Mouse (Mus musculus): ENCODE measurements at regions not wholly inside any gene's neighbourhood (a gene's known extent, or its start where the extent isn't known, plus 50 kb on each side); places are given as distances from the start of the nearest gene placed in this dataset.
"Not testable (repeated sequence)": the region's sequence is repeated elsewhere in the genome, so short reads cannot be mapped to it uniquely, and the experiment has no call there.

DNA sequence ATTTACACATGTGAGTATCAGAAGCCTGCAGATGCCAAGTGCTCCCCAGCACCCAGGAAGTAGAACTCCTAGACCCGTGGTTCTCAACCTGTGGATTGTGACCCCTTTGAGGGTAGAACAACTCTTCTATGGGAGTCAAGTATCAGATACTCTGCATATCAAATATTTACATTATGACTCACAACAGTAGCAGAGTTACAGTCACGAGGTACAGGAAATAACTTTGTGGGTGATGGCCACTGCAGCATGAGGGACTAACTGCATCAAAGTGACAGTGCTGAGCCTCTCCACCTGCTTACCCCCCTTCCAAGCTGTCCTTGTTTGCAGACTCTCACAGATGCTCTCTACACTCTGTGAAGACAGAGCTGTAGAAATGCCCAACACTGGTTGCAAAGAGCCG, 145.6 kb downstream of the Enc1 start:
- DNase-seq, result no peak

DNA sequence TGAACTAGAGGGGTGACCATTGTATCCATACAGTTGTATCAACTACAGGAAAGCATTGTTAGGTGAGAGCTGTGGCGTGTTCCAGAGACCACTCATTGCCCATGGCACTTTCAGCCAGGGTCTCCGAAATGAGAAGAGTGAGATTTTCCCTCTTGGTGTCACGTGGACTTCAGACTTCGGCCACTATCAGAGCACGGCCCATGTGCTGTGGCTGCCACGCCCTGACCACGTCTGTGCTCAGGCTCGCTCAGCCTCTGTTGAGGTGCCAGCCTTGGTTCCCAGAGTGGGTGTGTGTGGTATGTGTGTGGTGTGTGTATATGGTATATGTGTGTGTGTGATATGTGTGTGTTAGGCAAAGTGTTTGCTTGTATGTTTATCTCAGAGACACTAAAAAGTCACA, 144.6 kb downstream of the Enc1 start:
- DNase-seq, result no peak

DNA sequence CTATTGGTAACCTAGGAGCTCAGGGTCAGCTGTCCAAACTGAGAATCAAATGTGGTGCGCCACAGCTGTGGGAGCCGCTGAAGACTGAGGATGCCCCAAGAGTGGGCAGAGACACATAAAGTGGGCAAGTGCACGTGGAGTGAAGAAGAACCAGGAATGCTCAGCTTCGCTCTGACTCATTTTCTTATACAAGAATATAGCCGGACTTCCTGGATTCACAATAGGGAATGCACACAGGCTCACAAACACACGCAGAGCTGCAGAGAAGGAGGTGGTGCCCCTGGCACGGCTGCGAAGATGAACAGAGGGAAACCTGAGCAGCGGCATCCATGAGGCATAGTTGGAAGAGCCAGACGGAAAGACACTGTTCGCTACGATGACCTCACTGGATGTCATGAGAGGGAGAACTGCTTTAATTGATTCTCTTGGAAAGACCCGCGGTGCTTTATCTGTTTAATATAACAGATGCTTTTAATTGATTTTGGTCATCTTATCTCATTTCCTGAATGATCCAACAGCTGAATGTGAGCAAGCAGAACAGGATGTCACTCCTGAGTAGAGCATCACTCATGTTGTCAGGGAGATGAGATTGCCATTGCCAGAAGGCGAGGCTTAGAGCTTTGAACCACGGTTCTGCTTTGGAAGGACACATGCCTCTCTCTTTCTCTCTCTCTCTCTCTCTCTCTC, 143.3 kb downstream of the Enc1 start:
- no peak for DNase-seq

DNA sequence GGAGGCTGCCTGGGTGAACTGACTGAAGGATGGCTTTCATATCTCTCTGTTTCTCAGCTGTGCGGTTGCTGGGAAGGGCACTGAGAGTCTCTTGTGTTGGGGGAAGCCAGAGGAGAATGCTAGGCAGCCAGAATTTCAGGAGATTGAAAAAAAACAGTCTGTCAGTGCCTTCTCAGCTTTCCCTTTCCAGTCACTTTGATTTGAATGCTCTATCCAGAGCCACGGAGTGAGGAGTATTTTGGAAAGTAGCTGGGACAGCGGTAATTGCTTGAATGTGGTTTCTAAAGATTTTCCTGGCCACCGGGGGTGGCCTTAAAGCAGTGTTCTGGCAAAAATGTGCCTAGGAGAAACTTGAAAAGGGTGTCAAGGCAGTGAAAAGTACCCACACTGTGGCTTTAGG, 142.4 kb downstream of the Enc1 start:
- no peak for DNase-seq

DNA sequence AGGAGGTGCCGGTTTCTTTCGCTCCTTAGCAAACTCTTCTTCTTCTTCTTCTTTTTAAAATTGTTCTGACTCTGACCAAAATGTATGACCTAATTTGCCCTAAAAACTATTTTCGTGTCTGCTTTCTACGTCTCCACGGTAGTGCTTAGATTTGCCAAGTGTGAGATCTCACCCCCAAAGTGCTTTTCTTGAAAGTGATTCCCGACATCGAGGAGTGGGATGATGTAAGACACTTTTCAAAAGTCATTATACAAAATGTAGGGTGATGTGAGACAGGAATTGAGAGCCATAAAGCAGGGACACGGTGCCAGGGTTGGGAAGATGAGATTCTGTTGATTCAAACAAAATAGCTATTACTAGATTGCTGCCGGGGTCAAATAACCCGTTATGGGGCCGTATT, 139.5 kb downstream of the Enc1 start:
- no peak for DNase-seq

DNA sequence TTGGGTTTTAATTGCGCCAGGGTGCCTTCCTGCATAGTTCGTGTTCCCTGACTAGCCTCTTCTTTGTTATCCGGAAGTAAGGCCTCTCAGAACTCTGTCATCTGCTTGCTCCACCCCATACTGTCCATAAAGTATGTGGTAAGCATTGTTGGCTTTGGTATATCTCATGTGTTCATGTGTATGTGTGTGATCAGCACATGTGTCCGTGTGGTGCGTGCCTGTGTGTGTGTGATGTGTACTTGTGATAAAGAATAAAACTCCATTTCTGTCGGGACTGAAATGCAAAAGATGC, 135.3 kb downstream of the Enc1 start:
- no peak for DNase-seq

DNA sequence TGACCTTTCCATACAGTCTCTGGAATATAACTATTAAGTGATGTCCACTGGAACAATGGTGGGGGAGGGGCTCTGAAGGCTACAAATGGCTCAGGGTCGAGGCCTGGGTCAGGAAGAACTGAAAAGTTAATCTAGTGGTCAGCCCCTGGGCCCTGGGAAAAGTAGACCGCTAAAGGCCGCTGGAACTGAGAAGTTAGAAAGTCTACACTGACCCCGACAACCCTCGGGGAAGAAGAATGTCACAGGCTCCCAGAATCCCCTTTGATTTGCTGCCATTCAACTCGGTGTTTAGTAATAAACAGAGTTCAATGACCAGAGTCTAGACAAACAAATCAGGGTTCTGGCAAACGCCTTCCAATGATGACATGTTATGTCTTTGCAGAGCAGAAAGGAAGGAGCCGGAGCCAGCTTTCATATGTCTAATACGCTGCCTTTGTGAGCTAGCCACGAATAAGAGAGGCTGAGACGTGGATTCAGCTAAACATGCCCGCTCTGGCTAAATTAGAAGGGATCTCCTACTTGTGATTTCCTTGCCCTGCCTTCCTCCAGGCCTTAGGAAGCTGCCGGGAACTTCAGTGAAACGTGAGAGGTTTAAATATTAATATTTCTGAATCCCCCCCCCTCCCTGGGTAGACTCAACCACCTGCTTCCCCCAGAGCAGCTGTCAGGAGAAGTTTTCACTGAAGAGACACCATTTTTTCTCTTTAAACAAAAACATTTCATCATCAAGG, 134.8 kb downstream of the Enc1 start:
- DNase-seq, result no peak

DNA sequence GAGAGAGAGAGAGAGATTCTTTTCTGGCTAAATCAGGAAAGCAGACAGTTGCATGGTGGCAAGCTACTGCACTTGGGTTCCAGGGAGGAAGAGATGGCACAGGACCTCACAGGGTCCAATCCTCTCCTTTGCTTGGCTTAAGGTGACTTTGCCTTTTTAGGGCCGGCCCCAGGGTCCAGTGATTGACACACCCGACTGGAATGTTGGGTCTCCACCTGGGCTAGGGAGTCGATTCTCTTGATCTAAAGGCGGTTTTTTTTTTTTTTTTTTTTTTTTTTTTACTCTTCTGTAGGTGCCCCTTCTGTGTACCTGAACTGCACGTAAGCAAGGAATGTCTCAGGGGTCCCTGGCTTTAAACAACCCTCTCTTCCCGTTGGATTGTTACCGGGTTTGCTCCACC, 131.4 kb downstream of the Enc1 start:
- no peak for DNase-seq

DNA sequence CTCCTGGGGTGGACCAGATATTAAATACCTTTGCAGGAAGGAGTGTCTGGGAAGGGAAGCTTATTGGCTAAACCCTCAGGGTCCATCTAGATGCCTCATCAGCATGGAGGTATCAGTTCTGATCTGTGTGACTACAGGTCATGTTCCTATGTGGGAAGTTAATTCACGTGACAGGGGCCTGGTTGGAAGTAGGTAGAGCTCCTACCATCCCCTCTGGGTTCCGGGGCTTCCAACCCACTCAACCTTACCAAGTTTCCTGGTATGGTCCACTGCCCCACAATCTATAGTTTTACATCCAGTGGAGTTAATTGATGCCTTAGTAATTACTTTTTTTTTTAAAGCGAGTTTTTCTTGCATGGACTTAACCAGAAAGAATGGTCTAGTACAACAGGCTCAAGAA, 130.3 kb downstream of the Enc1 start:
- no peak for DNase-seq

DNA sequence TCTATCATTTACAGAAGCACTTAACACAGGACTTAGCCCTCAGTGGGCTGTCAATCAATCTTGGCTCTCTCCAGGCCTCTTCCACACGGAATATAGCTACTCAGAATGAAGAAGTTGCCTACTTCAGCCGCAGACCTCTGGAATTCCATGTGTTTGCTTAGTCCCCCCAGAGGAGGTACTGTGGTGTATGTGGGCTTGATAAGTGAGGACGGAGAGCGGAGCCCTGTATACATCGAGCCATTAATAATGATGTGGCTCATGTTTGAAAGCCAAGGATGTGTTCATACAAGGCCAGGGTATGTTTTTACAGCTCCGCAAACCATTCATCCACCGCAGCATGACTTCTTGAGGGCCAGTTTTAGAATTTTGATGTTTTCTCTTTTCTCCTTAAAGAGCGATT, 125.8 kb downstream of the Enc1 start:
- DNase-seq, result no peak

DNA sequence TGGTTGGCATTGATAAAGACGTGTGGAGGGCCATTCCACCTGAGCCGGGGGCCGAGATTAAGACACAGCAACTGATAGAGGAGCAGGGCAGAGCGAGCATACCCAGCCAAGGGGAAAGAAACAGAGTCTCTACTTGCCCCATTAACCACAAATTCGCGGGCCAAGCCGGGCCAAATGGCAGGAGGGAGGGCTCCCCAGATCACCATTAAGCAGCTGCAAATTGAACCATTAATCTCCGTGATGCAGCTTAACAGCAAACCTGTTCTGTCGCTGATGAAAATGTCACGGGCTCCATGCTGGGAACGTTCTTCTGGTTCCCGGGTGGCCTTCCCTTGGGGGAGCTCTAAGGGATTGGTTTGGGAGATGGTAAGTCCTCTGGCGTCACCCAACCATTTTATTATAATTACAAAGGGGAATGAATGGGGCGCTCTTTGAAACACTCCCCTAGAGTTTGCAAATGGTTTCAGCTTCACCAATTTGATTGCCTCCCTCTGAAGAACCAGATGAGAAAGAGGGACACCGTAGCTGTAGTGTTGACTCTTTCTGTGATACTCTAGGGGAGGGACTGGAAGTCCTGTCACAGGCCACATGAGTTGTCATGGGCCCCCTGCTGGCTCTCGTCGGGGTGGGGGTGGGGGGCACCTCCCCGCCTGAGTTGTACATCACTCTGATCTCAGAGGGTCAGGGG, 124.8 kb downstream of the Enc1 start:
- no peak for DNase-seq

DNA sequence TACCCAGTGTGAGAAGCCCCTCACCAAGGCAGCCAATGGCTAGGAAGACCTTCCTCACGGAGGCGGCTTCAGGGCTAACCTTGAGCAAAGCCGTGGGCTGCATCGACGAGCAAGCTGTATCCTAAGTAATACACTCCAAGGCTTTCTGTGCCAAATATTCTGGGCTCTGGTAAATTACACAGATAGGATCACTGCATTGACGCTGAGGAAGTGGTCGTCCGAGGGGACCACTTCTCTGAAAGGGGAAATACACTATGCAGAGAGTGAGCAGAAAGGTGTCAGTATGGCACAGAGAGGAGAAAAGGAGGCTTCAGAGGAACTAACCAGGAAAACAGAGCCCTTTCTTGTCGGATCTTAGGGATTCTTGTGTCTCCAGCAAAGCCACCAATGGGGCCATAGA, 124.1 kb downstream of the Enc1 start:
- no peak for DNase-seq

DNA sequence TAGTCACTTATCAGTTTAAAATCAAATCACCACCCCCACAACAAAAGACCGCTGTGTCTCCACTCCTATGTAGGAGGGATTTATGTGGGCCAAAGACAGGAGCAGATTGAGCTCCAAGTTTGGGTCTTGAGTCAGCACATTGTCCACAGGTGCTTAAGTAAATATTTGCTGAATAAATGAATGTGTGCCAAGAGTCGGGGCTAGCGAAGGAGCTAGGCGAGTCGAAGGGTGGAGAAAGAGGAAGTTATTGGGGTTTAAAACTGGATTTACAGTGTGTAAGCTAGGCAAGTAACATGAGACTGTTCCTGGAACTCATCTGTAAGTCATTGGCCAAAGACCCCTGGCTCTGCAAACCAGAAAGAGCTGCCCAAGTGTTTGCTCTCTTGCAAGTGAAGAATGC, 122.9 kb downstream of the Enc1 start:
- DNase-seq, result no peak

DNA sequence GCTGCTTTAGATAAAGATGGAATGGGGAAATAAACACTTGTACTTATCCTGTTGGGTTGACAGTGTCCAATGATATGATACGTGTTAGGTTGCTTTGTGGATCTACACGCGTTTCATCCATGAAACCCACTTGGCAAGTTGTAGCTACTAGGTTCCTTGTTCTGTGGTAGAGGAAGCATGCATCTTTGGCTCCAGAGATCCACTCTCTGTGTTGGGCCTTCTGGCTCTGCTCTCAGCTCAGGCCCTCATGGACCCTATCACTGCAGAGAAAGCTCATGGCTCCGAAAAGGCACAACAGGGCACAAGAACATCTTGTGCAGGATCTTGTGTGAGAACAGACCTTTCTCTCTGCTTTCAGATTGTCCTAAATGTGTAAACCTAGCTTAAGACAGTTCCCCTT, 122.3 kb downstream of the Enc1 start:
- DNase-seq, result no peak

DNA sequence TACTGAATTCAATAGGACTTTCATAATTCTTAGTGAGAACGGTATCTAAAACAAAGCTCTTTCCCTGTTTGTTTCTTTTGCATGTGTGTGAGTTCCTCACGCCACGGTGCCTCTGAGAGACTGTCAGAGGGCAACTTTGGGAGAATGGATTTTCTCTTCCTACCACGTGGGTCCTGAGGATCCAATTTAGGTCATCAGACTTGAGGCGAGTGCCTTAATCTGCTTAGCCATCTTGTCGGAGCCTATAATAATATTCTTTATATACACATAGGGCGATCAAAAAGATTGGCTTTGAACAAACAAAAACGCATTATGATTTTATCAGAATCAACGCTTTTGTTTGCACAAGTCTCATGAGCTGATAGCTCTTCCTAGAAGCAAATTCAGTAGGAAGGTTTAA, 119.6 kb downstream of the Enc1 start:
- no peak for DNase-seq

DNA sequence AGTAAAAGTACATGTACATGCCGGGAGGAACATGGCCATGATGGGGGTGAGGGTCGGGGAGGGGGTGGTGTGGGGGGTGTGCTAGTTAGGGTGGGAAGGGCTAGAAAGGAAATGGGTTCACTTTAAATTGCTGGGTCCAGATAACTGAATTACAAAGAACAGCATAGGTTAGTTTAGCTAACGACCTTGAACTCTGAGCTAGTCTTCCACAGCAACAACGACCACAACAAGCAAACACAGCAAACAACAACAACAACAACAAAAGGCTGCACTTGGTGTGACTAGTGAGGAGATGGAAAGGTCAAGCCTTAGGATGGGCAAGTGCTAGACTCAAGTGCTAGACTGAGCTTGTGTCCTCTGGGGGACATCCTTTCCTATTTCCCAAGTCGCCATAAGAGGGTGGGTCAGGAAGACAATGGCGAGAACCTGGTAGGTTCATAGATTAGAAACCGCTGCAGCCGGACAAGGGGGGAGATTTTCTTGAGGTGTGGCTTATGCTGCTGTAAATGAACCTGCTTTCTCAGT, 117.9 kb downstream of the Enc1 start:
- no peak for DNase-seq

DNA sequence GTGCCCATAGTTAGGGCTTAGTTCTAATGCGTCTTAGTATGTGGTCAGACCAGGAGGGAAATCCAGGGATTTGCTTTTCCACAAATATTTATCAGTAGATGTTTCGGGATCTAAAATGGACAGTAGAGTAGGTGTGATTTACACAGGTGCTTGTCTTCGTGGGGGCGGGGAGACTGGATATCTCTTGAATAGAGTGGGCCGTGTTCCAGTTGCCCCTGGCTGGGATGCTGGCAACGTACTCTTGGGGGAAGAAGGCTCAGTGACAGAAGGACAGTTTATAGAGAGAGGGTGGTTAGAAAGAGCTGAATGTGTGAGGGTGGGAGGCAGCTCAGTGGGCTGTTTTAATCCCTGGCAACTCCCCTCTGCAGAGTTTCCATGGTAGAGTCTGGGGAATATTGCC, 117.4 kb downstream of the Enc1 start:
- DNase-seq, result no peak

DNA sequence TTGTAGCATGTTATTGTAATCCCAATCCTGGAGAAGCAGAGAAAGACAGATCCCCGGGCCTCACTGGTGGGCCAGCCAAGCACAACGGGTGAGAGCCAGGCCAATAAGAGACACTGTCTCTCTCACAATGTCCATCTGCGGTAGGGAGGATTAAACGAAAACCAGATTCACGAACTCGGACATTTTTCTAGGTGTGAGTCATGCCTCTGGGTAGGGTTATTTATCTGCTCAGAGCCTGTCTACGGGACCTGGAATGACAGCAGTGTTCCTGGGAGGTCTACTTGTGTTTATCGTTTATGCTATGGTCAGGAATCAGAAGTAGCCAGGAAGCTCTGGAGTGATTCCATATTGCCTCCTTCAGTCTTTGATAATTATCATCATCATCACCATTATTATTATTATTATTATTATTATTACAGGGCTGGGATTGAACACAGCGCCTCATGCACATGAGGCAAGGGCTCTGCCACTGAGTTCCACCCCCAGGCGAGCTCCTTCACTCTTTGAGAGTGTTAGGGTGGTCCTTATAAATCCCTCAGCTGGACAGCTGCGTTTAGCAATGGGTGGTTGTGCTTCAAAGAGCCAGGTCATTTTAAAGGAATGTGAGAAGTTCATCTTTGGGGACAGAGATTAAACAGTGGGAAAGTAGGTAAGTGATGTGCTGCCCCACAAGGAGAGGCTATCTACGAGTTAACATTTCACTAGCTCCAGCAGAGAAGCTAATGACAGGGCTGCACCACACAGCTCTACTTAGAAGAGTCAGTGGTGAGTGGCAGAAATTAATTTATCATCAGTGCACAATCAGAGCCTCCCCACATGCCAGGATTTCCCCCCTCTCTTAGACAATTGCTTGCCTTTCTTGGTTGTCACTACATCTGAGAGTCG, 116.3 kb downstream of the Enc1 start:
- DNase-seq, result no peak

DNA sequence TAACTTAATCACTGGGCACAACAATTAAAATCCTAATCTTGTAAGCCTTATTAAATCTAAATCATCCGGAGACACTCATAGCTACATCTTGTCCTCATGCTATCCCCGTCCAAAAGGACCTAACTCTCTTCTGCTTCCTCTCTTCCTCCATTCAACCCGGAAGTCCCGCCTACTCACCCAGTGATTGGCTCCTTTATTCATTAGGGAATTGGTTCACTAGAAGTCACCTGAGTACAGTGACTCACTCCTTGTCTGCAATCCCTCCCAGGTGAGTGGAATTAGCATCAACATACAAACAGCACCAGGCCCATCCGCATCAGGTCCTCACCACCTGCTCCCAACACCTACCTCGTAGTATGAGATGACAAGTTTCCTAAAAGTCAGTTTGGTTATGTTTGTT, 114.5 kb downstream of the Enc1 start:
- DNase-seq, result not testable (repeated sequence)

DNA sequence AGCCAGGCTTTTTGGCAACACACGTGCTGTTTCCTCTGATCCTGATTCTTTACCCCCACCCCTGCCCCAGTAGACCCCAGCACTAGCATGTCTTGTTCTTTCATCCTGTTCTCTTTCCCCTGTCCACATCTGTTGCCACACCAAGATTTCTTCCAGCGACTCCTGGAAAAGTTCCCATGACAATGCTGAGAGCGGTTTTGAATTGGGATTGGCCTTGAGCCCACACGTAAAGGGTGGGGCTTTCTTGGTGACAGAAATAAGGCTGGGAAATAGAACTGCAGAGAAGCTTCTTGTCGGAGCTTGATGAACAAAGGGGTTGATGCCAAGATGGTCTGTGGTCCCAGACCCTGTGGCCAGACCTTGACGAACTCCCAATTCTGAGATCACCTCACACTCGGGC, 106.8 kb downstream of the Enc1 start:
- no peak for DNase-seq

DNA sequence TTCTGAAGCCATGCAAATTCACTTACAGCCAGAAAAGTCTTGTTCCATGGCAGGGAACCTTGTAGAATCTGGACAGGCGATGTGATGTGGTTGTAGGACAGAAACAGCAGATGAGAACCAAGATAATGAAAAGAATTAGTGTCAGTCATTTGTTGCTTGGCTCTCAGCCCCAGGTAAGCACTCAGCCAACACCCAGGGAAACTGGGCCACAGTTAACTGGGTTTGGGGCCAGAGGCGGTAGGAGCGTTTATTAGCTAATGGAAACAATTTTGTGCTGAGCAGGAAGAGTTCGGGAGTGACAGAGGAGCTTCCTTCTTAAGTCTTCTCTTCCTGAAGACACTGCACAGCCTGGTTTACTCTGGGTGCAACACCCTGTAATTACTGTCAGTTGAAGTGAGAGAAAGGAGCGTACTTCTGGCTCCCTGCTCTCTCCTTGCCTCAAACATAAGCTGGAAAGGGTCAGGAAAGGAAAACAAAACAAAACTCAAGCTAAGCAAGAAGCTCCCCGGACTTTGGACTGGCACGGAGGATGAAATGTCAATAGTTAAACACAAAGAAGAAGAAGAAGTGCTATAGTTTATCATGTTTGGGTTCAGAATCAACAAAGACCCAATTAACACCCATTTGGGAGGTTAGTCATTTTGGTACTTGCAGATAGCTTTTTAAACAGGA, 100.4 kb downstream of the Enc1 start:
- DNase-seq, result no peak

DNA sequence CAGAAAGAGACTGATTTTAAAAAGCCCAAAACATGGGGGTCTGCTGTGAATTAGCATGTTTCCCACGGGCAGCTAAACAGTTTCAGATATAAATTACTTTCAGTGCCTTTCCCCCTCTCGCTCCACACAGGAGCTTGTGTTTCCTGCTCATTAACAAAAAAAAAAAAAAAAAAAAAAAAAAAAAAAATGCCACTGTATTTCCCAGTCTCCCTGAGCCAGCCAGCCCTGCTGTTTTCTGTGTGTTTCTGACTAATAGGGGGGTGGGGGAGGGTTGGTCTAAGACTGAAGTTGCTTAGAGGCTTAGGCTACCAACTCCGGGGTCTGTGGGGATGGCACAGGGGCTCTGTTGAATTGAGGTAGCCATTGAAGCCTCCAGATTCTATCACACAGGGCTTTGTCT, 97.0 kb downstream of the Enc1 start:
- DNase-seq, result no peak

DNA sequence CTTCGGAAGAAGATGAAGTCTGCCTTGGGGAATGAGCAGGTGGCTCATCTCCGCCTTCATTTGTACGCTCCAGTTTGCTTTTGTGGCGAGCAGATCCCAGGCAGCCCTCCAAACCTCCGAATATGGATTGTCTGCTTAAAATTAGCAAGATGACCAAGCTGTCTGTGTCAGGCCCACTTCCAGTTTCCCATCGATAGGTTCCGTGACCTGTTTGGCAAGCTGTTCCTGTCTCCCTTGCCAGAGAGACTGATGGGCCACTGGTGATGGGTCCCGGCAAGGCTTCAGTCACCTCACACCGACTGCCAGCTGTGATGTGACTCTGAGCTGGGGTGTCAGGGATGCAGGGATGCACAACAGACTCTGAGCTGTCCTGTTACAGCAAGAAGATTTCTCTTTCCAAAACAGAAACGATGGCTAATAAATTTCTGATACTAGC, 96.4 kb downstream of the Enc1 start:
- peak; percentile 15 for DNase-seq

All from right cerebral cortex, adult 18-20 months (tissue).